Mouse (Mus musculus): ENCODE data around the gene Fam83g. TPM values are rescaled to one million over a fixed set of nuclear protein-coding genes. Genes with fewer than 3 reads are reported as not detected.
A peak's percentile ranks its signal among the peaks of the same experiment; 100 is the strongest.

The Fam83g gene
- total and polyA plus RNA-seq, 2 experiments, result 1.0 to 1.4 TPM

DNA sequence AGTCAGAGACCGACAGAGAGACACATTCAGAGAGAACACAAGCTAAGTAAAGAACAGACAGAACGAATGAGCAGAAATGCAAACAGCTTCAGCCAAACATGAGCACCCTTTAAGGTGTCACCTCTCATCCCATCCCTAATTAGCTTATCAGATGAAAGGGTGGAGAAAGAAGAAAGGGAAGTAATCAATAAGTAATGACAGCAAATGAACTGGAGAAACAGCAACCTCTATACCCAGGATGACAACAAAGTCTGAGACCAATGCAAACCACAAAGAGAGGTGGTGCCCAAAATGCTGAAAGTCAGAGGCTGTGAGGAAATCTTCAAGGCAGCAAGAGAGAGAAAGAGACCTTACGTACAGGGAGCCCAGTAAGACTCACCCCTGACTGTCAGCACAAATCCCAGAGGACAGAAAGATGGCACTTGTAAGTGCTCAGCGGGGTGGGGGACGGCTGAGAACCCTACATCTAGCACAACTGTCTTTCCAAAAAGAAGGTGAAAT, 38.5 kb upstream of the Fam83g start:
- Histone ChIP-seq H3K9ac (ENCODE audit: low read depth, low read length) (no peak overlapping the region), H3K4me1 (ENCODE audit: control insufficient read depth, insufficient read depth, low read length) (peaks cover 2% of the 10 kb centered on the region; the same call in 1 of the 2 replicates), H3K4me3 (ENCODE audit: insufficient read depth, low read depth, low read length) (no peak overlapping the region), H3K36me3 (ENCODE audit: control insufficient read depth, insufficient read depth, low read length) (no peaks in the 10 kb centered on the region), H3K27me3 (ENCODE audit: control insufficient read depth, insufficient read depth, low read length) (no peaks in the 10 kb centered on the region), H3K27ac (replicated peaks; ENCODE audit: insufficient read depth, low read depth, low read length) (no peak overlapping the region), H3K79me2 (ENCODE audit: control insufficient read depth, insufficient read depth, low read length) (no peaks in the 10 kb centered on the region)
- no peak for DNase-seq (ENCODE audit: extremely low read depth, low read depth, low spot score)
- WGBS, result 84% methylated on average over 5 of the region's 5 CpGs
- TF ChIP-seq POLR2A (IDR thresholded peaks at IDR 0.05; ENCODE audit: extremely low read depth, insufficient read depth, low read length) (no peak), CTCF (IDR thresholded peaks at IDR 0.05; ENCODE audit: low read depth, low read length) (no peak)

- Histone ChIP-seq H3K36me3 (ENCODE audit: control insufficient read depth, insufficient read depth, low read length) (no peaks in the 10 kb centered on the region), H3K4me3 (ENCODE audit: insufficient read depth, low read depth, low read length) (no peak overlapping the region), H3K27me3 (ENCODE audit: control insufficient read depth, insufficient read depth, low read length) (no peaks in the 10 kb centered on the region), H3K4me1 (ENCODE audit: control insufficient read depth, insufficient read depth, low read length) (peaks cover 2% of the 10 kb centered on the region; the same call in 1 of the 2 replicates), H3K27ac (replicated peaks; ENCODE audit: insufficient read depth, low read depth, low read length) (no peak overlapping the region), H3K9ac (ENCODE audit: low read depth, low read length) (no peak overlapping the region), H3K79me2 (ENCODE audit: control insufficient read depth, insufficient read depth, low read length) (no peaks in the 10 kb centered on the region)
- WGBS, result 68% methylated on average over 2 of the region's 2 CpGs
- no peak for DNase-seq (ENCODE audit: extremely low read depth, low read depth, low spot score)
- no peak for TF ChIP-seq POLR2A (IDR thresholded peaks at IDR 0.05; ENCODE audit: extremely low read depth, insufficient read depth, low read length)
- no peak for TF ChIP-seq CTCF (IDR thresholded peaks at IDR 0.05; ENCODE audit: low read depth, low read length)
These were observed 37.3 kb upstream of the Fam83g start for GRCm38 (mm10) chr11:61646499-61647039.

- 76% methylated on average over 10 of the region's 10 CpGs for WGBS
- DNase-seq (ENCODE audit: extremely low read depth, low read depth, low spot score), result peak; percentile 8
- H3K36me3 ChIP-seq (ENCODE audit: control insufficient read depth, insufficient read depth, low read length), result no peaks in the 10 kb centered on the region
- no peak overlapping the region for H3K27ac ChIP-seq (replicated peaks; ENCODE audit: insufficient read depth, low read depth, low read length)
- no peak overlapping the region for H3K9ac ChIP-seq (ENCODE audit: low read depth, low read length)
- peaks cover 2% of the 10 kb centered on the region; the same call in 1 of the 2 replicates for H3K4me1 ChIP-seq (ENCODE audit: control insufficient read depth, insufficient read depth, low read length)
- no peaks in the 10 kb centered on the region for H3K27me3 ChIP-seq (ENCODE audit: control insufficient read depth, insufficient read depth, low read length)
- no peak for TF ChIP-seq POLR2A (IDR thresholded peaks at IDR 0.05; ENCODE audit: extremely low read depth, insufficient read depth, low read length)
- no peak for TF ChIP-seq CTCF (IDR thresholded peaks at IDR 0.05; ENCODE audit: low read depth, low read length)
- H3K4me3 ChIP-seq (ENCODE audit: insufficient read depth, low read depth, low read length), result no peak overlapping the region
- H3K79me2 ChIP-seq (ENCODE audit: control insufficient read depth, insufficient read depth, low read length), result no peaks in the 10 kb centered on the region
These were observed 36.6 kb upstream of the Fam83g start for GRCm38 (mm10) chr11:61647110-61647910.

DNA sequence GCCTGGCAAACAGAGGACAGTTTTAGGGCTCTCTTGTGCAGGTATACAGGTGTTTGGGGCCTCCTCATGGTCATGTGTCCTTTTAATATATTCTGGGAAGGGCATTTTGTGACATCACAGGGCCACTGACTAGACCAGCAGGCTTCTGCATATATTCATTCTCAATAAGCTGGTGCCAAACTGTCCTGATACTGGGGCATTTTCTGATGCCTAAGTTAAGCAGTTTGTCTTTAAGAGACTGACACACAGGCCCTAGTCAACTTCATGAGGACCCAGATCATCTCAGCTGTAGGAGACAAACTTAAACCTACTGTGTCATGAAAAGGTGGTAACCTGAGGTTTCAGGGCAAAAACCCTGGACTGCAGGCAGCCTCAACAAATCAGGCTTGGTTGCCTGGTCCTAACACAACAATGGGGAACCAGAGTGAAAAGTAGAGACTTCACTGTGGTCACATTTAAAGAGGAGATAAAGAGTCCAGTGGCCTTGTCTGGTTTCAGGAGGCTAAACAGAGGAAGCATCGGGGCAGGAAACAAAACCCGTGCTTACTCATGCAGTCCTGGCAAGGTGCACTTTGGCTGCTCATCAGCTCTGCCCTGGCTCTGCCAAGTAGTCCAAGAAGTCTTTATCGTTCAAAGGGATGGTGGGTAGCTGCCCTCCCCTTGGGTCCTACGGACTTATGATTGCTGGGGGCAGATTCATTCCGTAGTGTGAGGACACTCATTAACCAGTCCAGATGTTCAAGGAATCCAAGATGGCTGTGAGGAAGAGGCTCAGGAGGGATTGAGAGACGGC, 35.7 kb upstream of the Fam83g start:
- Histone ChIP-seq H3K27me3 (ENCODE audit: control insufficient read depth, insufficient read depth, low read length) (no peaks in the 10 kb centered on the region), H3K4me3 (ENCODE audit: insufficient read depth, low read depth, low read length) (no peak overlapping the region), H3K27ac (replicated peaks; ENCODE audit: insufficient read depth, low read depth, low read length) (no peak overlapping the region), H3K79me2 (ENCODE audit: control insufficient read depth, insufficient read depth, low read length) (no peaks in the 10 kb centered on the region), H3K4me1 (ENCODE audit: control insufficient read depth, insufficient read depth, low read length) (peaks cover 2% of the 10 kb centered on the region; the same call in 1 of the 2 replicates), H3K9ac (ENCODE audit: low read depth, low read length) (no peak overlapping the region), H3K36me3 (ENCODE audit: control insufficient read depth, insufficient read depth, low read length) (no peaks in the 10 kb centered on the region)
- peak; percentile 29 for DNase-seq (ENCODE audit: extremely low read depth, low read depth, low spot score)
- 59% methylated on average over 6 of the region's 6 CpGs for WGBS
- TF ChIP-seq POLR2A (IDR thresholded peaks at IDR 0.05; ENCODE audit: extremely low read depth, insufficient read depth, low read length) (no peak), CTCF (IDR thresholded peaks at IDR 0.05; ENCODE audit: low read depth, low read length) (no peak)

DNA sequence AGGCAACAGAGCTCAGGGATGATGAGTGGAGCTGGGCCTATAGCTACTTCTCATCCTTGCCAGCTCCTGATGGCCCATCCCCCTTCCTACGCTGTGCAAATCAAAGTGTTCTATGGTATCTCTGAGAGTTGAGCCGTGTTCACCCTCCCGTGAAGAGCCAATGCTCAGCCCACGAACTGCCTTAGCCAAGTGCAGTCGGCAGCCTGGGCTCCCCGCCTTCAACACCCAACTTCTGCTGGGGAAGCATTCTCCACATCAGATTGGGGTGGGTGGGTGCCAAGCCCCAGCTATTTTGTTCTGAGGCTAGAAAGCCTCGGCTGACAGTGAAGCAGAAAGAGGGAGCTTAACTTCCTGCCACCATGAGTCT, 35.2 kb upstream of the Fam83g start:
- DNase-seq (ENCODE audit: extremely low read depth, low read depth, low spot score), result no peak
- 90% methylated on average over 7 of the region's 7 CpGs for WGBS
- peaks cover under 1% of the 10 kb centered on the region; the same call in 1 of the 2 replicates for H3K4me1 ChIP-seq (ENCODE audit: control insufficient read depth, insufficient read depth, low read length)
- TF ChIP-seq POLR2A (IDR thresholded peaks at IDR 0.05; ENCODE audit: extremely low read depth, insufficient read depth, low read length) (no peak), CTCF (IDR thresholded peaks at IDR 0.05; ENCODE audit: low read depth, low read length) (no peak)
- no peaks in the 10 kb centered on the region for H3K36me3 ChIP-seq (ENCODE audit: control insufficient read depth, insufficient read depth, low read length)
- no peaks in the 10 kb centered on the region for H3K79me2 ChIP-seq (ENCODE audit: control insufficient read depth, insufficient read depth, low read length)
- H3K27me3 ChIP-seq (ENCODE audit: control insufficient read depth, insufficient read depth, low read length), result no peaks in the 10 kb centered on the region
- H3K9ac ChIP-seq (ENCODE audit: low read depth, low read length), result no peak overlapping the region
- no peak overlapping the region for H3K27ac ChIP-seq (replicated peaks; ENCODE audit: insufficient read depth, low read depth, low read length)
- no peak overlapping the region for H3K4me3 ChIP-seq (ENCODE audit: insufficient read depth, low read depth, low read length)
